Mouse (Mus musculus): ENCODE measurements at regions not wholly inside any gene's neighbourhood (a gene's known extent, or its start where the extent isn't known, plus 50 kb on each side); places are given as distances from the start of the nearest gene placed in this dataset.

GRCm38 (mm10) chrX:113966128-113966527 lies 508.0 kb upstream of the Klhl4 start:
- 83% methylated on average over 5 of the region's 5 CpGs for WGBS
- Histone ChIP-seq H3K4me2 (replicated peaks; ENCODE audit: low read depth, low read length) (no peak overlapping the region), H3K4me3 (ENCODE audit: low read depth, low read length) (no peak overlapping the region), H3K9me3 (ENCODE audit: low read length) (no peaks in the 10 kb centered on the region), H3K27me3 (replicated peaks; ENCODE audit: insufficient read depth, low read length) (no peaks in the 10 kb centered on the region), H3K36me3 (ENCODE audit: insufficient read depth, low read length) (no peaks in the 10 kb centered on the region), H3K27ac (ENCODE audit: low read length) (no peak overlapping the region), H3K4me1 (ENCODE audit: insufficient read depth, low read depth, low read length) (no peaks in the 10 kb centered on the region), H3K9ac (replicated peaks; ENCODE audit: low read depth) (no peak overlapping the region)
- no peak for ATAC-seq
- DNase-seq (ENCODE audit: low spot score), result no peak
- TF ChIP-seq CTCF (IDR thresholded peaks at IDR 0.05) (no peak), EP300 (IDR thresholded peaks at IDR 0.05) (no peak)

- 81% methylated on average over 3 of the region's 3 CpGs for WGBS
- TF ChIP-seq EP300 (IDR thresholded peaks at IDR 0.05), result no peak
- TF ChIP-seq CTCF (IDR thresholded peaks at IDR 0.05), result no peak
- H3K4me3 ChIP-seq (ENCODE audit: low read depth, low read length), result no peak overlapping the region
- no peak overlapping the region for H3K4me2 ChIP-seq (replicated peaks; ENCODE audit: low read depth, low read length)
- H3K36me3 ChIP-seq (ENCODE audit: insufficient read depth, low read length), result no peaks in the 10 kb centered on the region
- no peaks in the 10 kb centered on the region for H3K9me3 ChIP-seq (ENCODE audit: low read length)
- ATAC-seq (no peak), DNase-seq (ENCODE audit: low spot score) (no peak)
- no peak overlapping the region for H3K27ac ChIP-seq (ENCODE audit: low read length)
- no peaks in the 10 kb centered on the region for H3K27me3 ChIP-seq (replicated peaks; ENCODE audit: insufficient read depth, low read length)
- H3K4me1 ChIP-seq (ENCODE audit: insufficient read depth, low read depth, low read length), result no peaks in the 10 kb centered on the region
- no peak overlapping the region for H3K9ac ChIP-seq (replicated peaks; ENCODE audit: low read depth)
Observed at GRCm38 (mm10) chrX:113993118-113993517, 481.0 kb upstream of the Klhl4 start.

- Histone ChIP-seq H3K9me3 (ENCODE audit: low read length) (no peaks in the 10 kb centered on the region), H3K4me3 (ENCODE audit: low read depth, low read length) (no peak overlapping the region), H3K27ac (ENCODE audit: low read length) (no peak overlapping the region), H3K4me2 (replicated peaks; ENCODE audit: low read depth, low read length) (no peak overlapping the region), H3K9ac (replicated peaks; ENCODE audit: low read depth) (no peak overlapping the region), H3K27me3 (replicated peaks; ENCODE audit: insufficient read depth, low read length) (no peaks in the 10 kb centered on the region), H3K36me3 (ENCODE audit: insufficient read depth, low read length) (no peaks in the 10 kb centered on the region), H3K4me1 (ENCODE audit: insufficient read depth, low read depth, low read length) (no peaks in the 10 kb centered on the region)
- DNase-seq (ENCODE audit: low spot score), result peak; percentile 4
- TF ChIP-seq EP300 (IDR thresholded peaks at IDR 0.05) (no peak), CTCF (IDR thresholded peaks at IDR 0.05) (peak; percentile 30)
- no peak for ATAC-seq
- whole genome bisulfite sequencing, result 31% methylated on average over 1 of the region's 1 CpGs
Observed at GRCm38 (mm10) chrX:114041281-114041680, 432.9 kb upstream of the Klhl4 start.

Measured in lung, postnatal 0 days (tissue).